Mouse (Mus musculus): ENCODE results near the gene 4931428F04Rik.
A peak's percentile ranks its signal among the peaks of the same experiment; 100 is the strongest.

DNA sequence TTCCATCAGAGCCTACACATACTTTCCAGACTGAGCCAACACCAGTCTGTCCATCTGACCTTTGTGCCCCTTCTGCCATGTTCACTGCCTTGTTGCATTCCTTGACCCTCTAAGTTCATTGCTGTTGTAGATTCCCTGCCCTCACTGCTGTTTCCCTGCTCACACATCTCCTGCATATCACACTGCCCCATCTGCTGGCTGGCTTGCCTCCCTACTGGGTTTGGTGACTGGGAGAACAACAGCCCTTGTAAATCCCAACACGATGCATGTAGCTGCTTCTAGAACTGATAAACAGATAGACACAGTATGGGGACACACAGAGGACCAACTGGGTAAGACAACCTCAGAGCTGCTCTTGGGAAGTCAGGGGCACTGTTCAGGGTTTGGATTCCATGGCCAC, 22.1 kb upstream of the 4931428F04Rik start:
- peak; percentile 52 for TF ChIP-seq CTCF (IDR thresholded peaks at IDR 0.05; ENCODE audit: low read depth)
- peak; percentile 56; the same call in 1 of the 2 replicates for TF ChIP-seq EP300 (IDR thresholded peaks at IDR 0.05; ENCODE audit: low read depth)

Data from liver, postnatal 0 days (tissue).